Comparison of ENCODE assay signal across 21 mouse cellular contexts in genomic region chr14:12221571-12221970, GRCm38 (mm10).
"Had no signal": no experiment of that assay in that cellular context is flagged by ENCODE, and none has a peak within 500 bp of the region (broad histone marks: within the 10 kb centered on the region; RNA-seq: fewer than 3 reads in every experiment).

No protein-coding gene starts in this region.

- H3K9me3 ChIP-seq: lung, embryonic 15.5 days; megakaryocyte, embryonic 14.5 days; midbrain, embryonic 12.5 days; neural tube, embryonic 13.5 days; neural tube, embryonic 15.5 days had no signal

- H3K27ac ChIP-seq: lung, embryonic 15.5 days; macrophage; midbrain, embryonic 12.5 days; neural tube, embryonic 13.5 days; neural tube, embryonic 15.5 days had no signal

- H3K27me3 ChIP-seq: lung, embryonic 15.5 days; megakaryocyte, embryonic 14.5 days; midbrain, embryonic 12.5 days; neural tube, embryonic 13.5 days; neural tube, embryonic 15.5 days had no signal

- DNase-seq: liver, postnatal 0 days; lung, adult 2 months; lung, postnatal 14 days; lung, postnatal 36 days; midbrain, embryonic 14.5 days; right cerebral cortex, adult 18-20 months; right cerebral cortex, postnatal 25 days; right cerebral cortex, postnatal 4 days; spleen, adult 18-20 months; thymus, adult 18-20 months; thymus, postnatal 14 days; thymus, postnatal 36 days had no signal

- H3K4me3 ChIP-seq: lung, embryonic 15.5 days; megakaryocyte, embryonic 14.5 days; midbrain, embryonic 12.5 days; myocyte; neural tube, embryonic 13.5 days; neural tube, embryonic 15.5 days had no signal

- H3K4me2 ChIP-seq: lung, embryonic 15.5 days; midbrain, embryonic 12.5 days; neural tube, embryonic 13.5 days; neural tube, embryonic 15.5 days had no signal

- ATAC-seq: liver, postnatal 0 days; lung, postnatal 0 days; midbrain, embryonic 16.5 days had no signal

- H3K9ac ChIP-seq: liver, postnatal 0 days; lung, embryonic 15.5 days; midbrain, embryonic 12.5 days; neural tube, embryonic 13.5 days; neural tube, embryonic 15.5 days had no signal

- H3K4me1 ChIP-seq: lung, embryonic 15.5 days; megakaryocyte, embryonic 14.5 days; neural tube, embryonic 13.5 days had no signal
